Mouse (Mus musculus) kidney, postnatal 0 days (tissue): ENCODE results near the gene Lrrc46. TPM values are rescaled to one million over a fixed set of nuclear protein-coding genes. Genes with fewer than 3 reads are reported as not detected.

Experiments
- ATAC-seq: fragments of 200-750 bp; cut with Nextera tagmentation; replicated peaks from 2 replicates; pipeline ENCODE4 v1.8.0; 2017; ENCODE audit warnings: low read depth, moderate number of reproducible peaks, moderate TSS enrichment, moderate library complexity; ENCODE audit not compliant: low FRiP score
- DNase-seq: peaks from one replicate; pipeline ENCODE4 v3.0.0-alpha.2; 2016; ENCODE audit warnings: low spot score
- H3K27ac ChIP-seq: fragments of 300-500 bp; sonication (generic); 2 replicates; pipeline ENCODE4 v1.5.1; 2014; ENCODE audit warnings: mild to moderate bottlenecking
- H3K27me3 ChIP-seq: fragments of 300-500 bp; sonication (generic); 2 replicates; pipeline ENCODE4 v1.6.1; 2014; ENCODE audit warnings: low read length, mixed read lengths; ENCODE audit not compliant: insufficient read depth
- H3K36me3 ChIP-seq: fragments of 300-500 bp; sonication (generic); 2 replicates; pipeline ENCODE4 v1.6.1; 2014; ENCODE audit warnings: low read length, mixed read lengths; ENCODE audit not compliant: insufficient read depth
- H3K4me1 ChIP-seq: fragments of 300-500 bp; sonication (generic); replicated peaks from 2 replicates; pipeline ENCODE4 v1.6.1; 2014; ENCODE audit warnings: antibody characterized with exemption, low read length, mixed read lengths; ENCODE audit not compliant: insufficient read depth
- H3K4me2 ChIP-seq: fragments of 300-500 bp; sonication (generic); 2 replicates; pipeline ENCODE4 v1.6.1; 2014; ENCODE audit warnings: mild to moderate bottlenecking, low read length, moderate library complexity, mixed read lengths
- H3K4me3 ChIP-seq: fragments of 300-500 bp; sonication (generic); replicated peaks from 2 replicates; pipeline ENCODE4 v1.5.1; 2014; ENCODE audit warnings: low read depth, low read length
- H3K9ac ChIP-seq: fragments of 300-500 bp; sonication (generic); 2 replicates; pipeline ENCODE4 v1.6.1; 2014; ENCODE audit warnings: low read depth, low read length
- H3K9me3 ChIP-seq: fragments of 300-500 bp; sonication (generic); replicated peaks from 2 replicates; pipeline ENCODE4 v1.6.1; 2016; ENCODE audit warnings: low read length, inconsistent platforms, mixed read lengths
- CTCF ChIP-seq: IDR thresholded peaks from 2 replicates; pipeline ENCODE4 v1.5.1; 2016; ENCODE audit warnings: antibody characterized with exemption, low read depth, mild to moderate bottlenecking, moderate library complexity
- WGBS: fragments of 180-500 bp; shearing (Covaris S2); extraction: QIAGEN DNeasy Blood & Tissue Kit; methylation state at CpG from one replicate; pipeline ENCODE4 v1.1.7; 2014; 5-methylcytosine and 5-hydroxymethylcytosine counted together
- polyA plus RNA-seq: library from polyadenylated mRNA; unstranded; fragments of >200 nt; fragmentation: Nextera tagmentation; extraction: Ambion mirVana; gene quantifications from 2 replicates; pipeline ENCODE4 v1.2.1, GENCODE M21; 2015

Gene Lrrc46
- polyA plus RNA-seq, 1 experiment from 2014 or later = 1.2 TPM

DNA sequence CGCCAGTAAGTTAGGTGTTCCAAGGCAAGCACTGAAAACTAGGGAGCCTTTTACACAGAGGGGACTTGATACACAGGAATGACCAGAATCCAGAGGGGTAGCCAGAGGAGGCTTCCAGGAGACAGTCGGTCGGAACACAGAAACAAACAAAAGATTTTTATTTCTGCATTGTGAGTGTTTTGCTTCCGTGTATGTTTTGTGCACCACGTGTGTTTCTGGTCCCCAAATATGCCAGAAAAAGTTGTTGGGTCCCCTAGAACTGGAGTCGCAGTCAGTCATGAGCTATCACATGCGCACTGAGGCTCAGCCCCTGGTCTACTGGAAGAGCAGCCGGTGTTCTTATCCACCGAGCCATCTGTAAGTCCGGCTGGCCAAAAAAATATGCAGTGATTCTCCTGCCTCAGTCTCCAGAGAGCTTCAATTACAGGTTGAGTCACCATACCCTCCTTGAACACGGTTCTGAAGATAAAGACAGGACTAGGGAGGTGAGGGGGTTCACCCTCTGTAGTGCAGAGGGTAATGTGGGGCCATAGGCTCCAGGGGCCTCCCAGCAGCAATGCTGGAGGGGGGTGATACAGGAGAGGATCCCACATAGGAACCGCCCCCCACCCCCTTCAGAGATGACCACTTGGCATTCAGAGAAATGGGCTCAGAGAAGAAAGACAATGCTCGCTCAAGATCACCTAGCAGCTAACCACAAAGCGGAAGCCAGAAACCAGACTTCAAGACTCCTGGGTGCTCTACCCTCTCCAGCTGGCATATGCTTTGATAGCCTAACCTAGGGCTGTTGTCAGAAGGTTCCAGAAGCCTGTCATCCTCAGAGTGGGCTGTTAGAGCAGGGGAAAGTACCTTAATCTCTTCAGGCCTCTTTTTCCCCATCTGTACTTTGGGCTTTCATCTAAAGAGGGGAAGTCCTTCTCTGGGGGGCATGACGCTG, 45.1 kb downstream of the Lrrc46 start:
- Histone ChIP-seq H3K36me3 (no peaks in the 10 kb centered on the region), H3K9ac (no peak overlapping the region), H3K4me1 (peaks cover 17% of the 10 kb centered on the region), H3K27me3 (no peaks in the 10 kb centered on the region; the same call in 1 of the 2 replicates), H3K4me3 (no peak overlapping the region), H3K27ac (no peak overlapping the region), H3K4me2 (no peak overlapping the region), H3K9me3 (no peaks in the 10 kb centered on the region)
- ATAC-seq (no peak), DNase-seq (no peak)
- no peak for TF ChIP-seq CTCF
- WGBS = 85% methylated on average over 15 of the region's 15 CpGs

DNA sequence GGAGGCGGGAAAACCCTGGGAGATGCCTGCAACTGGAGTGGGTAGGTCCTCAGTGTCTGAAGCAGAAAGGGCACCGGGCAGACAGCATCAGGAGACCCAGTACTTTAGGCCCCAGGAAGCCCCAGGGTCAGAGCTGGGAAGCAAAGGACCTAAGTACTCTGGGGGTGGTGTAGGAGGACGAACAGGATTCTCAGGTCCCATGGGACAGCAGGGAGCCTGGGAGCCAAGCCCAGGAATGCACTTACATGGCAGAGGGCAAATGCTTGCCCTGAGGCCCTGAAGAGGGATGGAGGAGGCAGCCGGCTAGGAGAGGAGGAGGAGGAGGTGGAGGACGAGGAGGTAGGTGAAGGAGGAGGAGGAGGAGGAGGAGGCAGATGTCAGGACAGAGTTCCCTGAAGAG, 46.2 kb downstream of the Lrrc46 start:
- H3K4me3 ChIP-seq = no peak overlapping the region
- no peaks in the 10 kb centered on the region for H3K36me3 ChIP-seq
- H3K27ac ChIP-seq = no peak overlapping the region
- H3K27me3 ChIP-seq = no peaks in the 10 kb centered on the region; the same call in 1 of the 2 replicates
- H3K9me3 ChIP-seq = no peaks in the 10 kb centered on the region
- 25% methylated on average over 5 of the region's 5 CpGs for WGBS
- ATAC-seq (no peak; the same call in 1 of the 2 replicates), DNase-seq (no peak)
- H3K9ac ChIP-seq = no peak overlapping the region
- H3K4me2 ChIP-seq = no peak overlapping the region
- TF ChIP-seq CTCF = no peak
- H3K4me1 ChIP-seq = peaks cover 17% of the 10 kb centered on the region

DNA sequence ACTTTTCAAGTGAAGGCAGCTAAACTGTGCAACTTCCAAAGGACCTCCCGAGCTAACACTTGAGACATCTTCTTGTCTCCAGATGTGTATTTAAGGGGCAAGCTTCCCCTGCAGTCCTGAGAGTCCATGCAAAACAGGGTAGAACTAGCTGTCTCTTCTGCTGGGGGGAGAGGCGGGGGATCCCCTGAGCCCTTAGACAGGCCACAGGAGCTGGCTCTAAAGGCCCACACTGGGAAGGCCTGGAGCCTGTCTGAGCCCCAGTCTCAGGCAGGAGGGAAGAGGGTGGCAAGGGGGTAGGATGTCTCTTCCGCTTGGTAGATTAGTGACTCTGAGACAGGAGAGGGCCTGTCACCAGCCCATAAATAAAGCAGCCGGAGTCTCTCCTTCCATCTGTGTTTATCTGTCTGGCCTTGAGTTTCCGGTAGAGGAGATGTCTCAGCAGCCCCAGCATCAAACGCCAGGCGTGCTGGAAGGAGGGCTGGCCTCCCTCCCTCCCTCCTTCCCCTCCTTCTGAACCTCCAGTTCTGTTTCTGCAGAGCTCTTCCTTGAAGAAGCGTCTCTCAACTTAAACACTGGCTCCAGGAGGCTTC, 48.4 kb downstream of the Lrrc46 start:
- H3K4me3 ChIP-seq = no peak overlapping the region
- no peak for TF ChIP-seq CTCF
- no peaks in the 10 kb centered on the region for H3K36me3 ChIP-seq
- 24% methylated on average over 8 of the region's 8 CpGs for WGBS
- ATAC-seq = no peak; the same call in 1 of the 2 replicates
- H3K9me3 ChIP-seq = no peaks in the 10 kb centered on the region
- H3K27me3 ChIP-seq = no peaks in the 10 kb centered on the region; the same call in 1 of the 2 replicates
- peak; percentile 83 for DNase-seq
- no peak overlapping the region for H3K4me2 ChIP-seq
- H3K9ac ChIP-seq = no peak overlapping the region
- no peak overlapping the region; the same call in 1 of the 2 replicates for H3K27ac ChIP-seq
- peaks cover 21% of the 10 kb centered on the region for H3K4me1 ChIP-seq

DNA sequence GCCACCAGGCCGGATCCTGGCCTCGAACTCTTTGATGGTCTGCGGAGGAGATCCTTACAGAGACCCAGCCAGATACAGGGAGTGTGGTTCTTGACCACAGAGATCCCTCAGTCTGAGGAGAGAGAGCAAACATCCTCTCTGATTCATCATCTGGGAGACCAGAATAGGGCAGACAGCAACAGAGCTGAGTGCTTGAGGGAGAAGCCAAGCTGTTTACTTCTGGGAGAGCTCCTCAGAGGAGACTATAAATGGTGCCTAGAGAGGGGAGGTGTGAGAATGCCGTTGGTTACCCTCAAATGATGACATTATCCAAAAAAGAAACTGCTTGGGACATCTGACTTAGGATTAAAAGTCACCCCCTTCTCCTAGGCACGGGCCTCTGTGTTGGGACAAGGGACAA, 49.7 kb downstream of the Lrrc46 start:
- no peak overlapping the region for H3K4me3 ChIP-seq
- peaks cover 22% of the 10 kb centered on the region for H3K4me1 ChIP-seq
- WGBS = 80% methylated on average over 5 of the region's 5 CpGs
- ATAC-seq = no peak
- no peak for DNase-seq
- no peaks in the 10 kb centered on the region for H3K36me3 ChIP-seq
- H3K9ac ChIP-seq = no peak overlapping the region
- H3K4me2 ChIP-seq = no peak overlapping the region
- no peak overlapping the region for H3K27ac ChIP-seq
- H3K9me3 ChIP-seq = no peaks in the 10 kb centered on the region
- no peak for TF ChIP-seq CTCF
- no peaks in the 10 kb centered on the region for H3K27me3 ChIP-seq

DNA sequence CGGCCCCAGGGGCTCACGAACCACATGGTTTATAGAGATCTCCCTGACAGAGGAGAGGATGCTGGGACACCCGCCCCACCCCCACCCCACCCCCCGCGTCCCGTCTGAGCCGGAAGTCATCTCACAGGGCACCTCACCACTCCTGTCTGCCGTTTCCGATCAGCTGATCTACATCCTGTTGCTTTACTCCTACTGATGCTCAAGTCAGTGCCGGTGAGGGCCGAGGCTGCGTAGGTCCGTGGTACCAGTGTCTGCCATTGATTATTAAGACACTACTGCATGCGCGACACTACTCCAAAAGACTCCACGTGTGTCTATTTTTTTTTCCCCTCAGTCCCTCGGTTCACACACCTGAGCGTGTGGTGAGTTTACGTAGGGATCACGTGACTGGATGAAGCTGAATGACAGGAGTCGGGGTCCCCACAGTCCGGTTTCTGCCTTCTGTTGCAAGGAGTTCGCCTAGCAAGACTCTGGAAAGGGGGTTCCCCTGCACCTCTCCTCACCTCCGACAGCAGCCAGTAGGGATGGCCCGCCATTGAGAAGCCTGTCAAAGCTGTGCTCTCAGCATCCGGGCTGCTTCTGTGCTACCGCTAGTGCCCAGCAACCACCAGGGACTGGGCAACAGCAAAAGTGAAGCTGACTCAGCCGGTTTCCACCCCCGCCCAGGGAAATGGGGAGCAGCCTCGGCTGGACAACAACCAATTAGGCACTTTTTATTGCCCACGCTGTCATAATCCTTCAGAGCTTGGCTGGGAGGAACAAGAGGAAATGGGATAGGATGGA, 53.1 kb downstream of the Lrrc46 start:
- Histone ChIP-seq H3K36me3 (no peaks in the 10 kb centered on the region), H3K4me3 (0 out of 2 replicates have a peak overlapping the region, but pooled peaks have one; percentile 11), H3K4me1 (peaks cover 21% of the 10 kb centered on the region), H3K27ac (no peak overlapping the region), H3K9me3 (no peaks in the 10 kb centered on the region), H3K9ac (no peak overlapping the region), H3K4me2 (peak overlapping the region; percentile 45), H3K27me3 (no peaks in the 10 kb centered on the region)
- no peak for TF ChIP-seq CTCF
- ATAC-seq (no peak; the same call in 1 of the 2 replicates), DNase-seq (peak; percentile 53)
- 6% methylated on average over 31 of the region's 31 CpGs for WGBS

DNA sequence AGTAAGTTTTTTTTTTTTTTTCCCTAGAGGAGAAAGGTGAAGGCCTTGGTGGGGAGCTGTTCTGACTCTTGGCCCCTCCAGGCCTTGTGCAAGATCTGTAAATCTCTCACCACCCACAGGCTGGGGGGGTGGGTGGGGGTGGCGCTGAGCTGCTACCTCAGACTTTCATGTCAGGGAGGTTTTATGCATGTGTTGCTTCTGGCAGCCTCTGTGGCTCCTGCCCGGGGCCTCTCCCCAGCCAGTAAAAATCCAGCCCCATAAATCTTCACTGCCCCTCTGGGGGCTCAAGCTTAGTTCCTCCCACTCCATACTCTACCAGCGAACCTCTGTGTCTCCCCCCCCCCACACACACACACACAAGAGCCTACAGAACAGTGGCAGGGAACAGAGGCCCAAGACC, 54.7 kb downstream of the Lrrc46 start:
- Histone ChIP-seq H3K4me2 (no peak overlapping the region), H3K9ac (no peak overlapping the region), H3K27ac (no peak overlapping the region), H3K27me3 (no peaks in the 10 kb centered on the region), H3K4me1 (peaks cover 19% of the 10 kb centered on the region), H3K9me3 (no peaks in the 10 kb centered on the region), H3K4me3 (no peak overlapping the region), H3K36me3 (no peaks in the 10 kb centered on the region)
- DNase-seq (no peak), ATAC-seq (no peak)
- TF ChIP-seq CTCF = no peak
- WGBS = 14% methylated on average over 3 of the region's 3 CpGs
